Mouse (Mus musculus) bone marrow macrophage, adult 2 months (primary cell): Measurements from ENCODE around the gene Pla2g4e.

ENCODE experiments used
- CTCF ChIP-seq: IDR thresholded peaks from 2 replicates; pipeline ENCODE4 v1.5.1; 2012; ENCODE audit warnings: low read depth, mild to moderate bottlenecking, low read length, moderate library complexity
- POLR2A ChIP-seq: IDR thresholded peaks from 2 replicates; pipeline ENCODE4 v1.6.1; 2012; ENCODE audit warnings: mild to moderate bottlenecking, low read depth, low read length, borderline replicate concordance

- TF ChIP-seq CTCF: no peak
- no peak for TF ChIP-seq POLR2A
Observed at GRCm38 (mm10) chr2:120144390-120144789, 100.7 kb downstream of the Pla2g4e start.
